Mouse (Mus musculus) erythroblast, embryonic 14.5 days (primary cell): Measurements from ENCODE around the gene Scrn1.

Source experiments
- GATA1 ChIP-seq: IDR thresholded peaks from 2 replicates; pipeline ENCODE4 v1.6.1; 2012; ENCODE audit warnings: low read length, inconsistent platforms, mixed read lengths
- TAL1 ChIP-seq: IDR thresholded peaks from 3 replicates; pipeline ENCODE4 v1.6.1; 2012; ENCODE audit warnings: low read length, inconsistent platforms, mixed read lengths

GRCm38 (mm10) chr6:54550801-54551323 is 15.4 kb downstream of the Scrn1 start:
- TF ChIP-seq GATA1 (no peak), TAL1 (no peak)
